Mouse (Mus musculus) spleen, postnatal 4 days (tissue): ENCODE results near the gene Sort1.

Experiments used
- DNase-seq, 2 experiments: peaks; one replicate each; pipeline ENCODE4 v3.0.0; 2022; ENCODE audit warnings: low spot score in 2 of 2

The Sort1 gene

GRCm38 (mm10) chr3:108383485-108384354 lies 99.8 kb downstream of the Sort1 start, which contains the start of gene Psrc1:
TSS of gene Psrc1 (plus strand) at chr3:108383839.
- peak; percentile 90 for DNase-seq

DNA sequence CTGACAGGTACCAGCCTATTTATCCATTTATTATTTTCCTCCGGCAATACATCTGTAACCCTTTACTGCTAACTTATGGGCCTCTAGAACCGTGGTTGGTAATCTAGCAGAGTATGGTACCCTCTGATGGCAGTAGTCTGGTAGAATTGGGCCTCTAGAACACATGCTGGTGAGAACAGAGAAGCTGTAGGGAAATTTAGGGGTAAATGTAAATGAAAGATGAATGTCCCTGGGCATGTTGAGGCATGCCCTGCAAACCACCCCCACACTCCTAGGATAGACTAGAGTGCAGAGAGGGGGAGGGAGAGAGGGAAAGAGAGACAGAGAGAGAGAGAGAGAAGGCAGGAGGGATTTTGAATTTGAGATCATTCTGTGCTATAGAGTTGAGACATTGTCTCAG lies 100.5 kb downstream of the Sort1 start:
- DNase-seq = no peak

- no peak for DNase-seq
These were observed 102.3 kb downstream of the Sort1 start for GRCm38 (mm10) chr3:108386186-108386585.

GRCm38 (mm10) chr3:108389111-108389545 lies 105.2 kb downstream of the Sort1 start:
- DNase-seq = peak; percentile 96 to 99

DNA sequence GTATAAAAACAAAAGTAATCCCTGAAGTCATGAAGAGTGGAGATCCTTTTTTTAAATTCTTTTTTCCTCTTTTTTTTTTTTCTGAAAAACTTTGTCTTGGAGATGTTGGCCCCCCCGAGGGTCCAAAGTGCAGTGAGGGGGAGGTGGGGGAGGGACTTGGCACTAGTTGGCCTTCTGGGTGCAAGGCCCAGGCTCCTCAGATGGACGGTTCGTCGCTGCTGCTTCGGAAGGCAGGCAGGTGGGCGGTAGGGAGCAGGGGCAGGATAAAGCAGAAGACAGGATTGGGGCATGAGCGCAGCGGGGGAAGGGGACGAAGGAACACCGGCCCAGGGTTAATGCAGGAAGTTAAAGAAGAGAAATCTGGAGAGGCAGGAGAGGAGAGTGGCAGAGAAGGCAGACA lies 108.4 kb downstream of the Sort1 start:
- DNase-seq = no peak

GRCm38 (mm10) chr3:108392793-108393192 lies 108.9 kb downstream of the Sort1 start:
- no peak for DNase-seq

DNA sequence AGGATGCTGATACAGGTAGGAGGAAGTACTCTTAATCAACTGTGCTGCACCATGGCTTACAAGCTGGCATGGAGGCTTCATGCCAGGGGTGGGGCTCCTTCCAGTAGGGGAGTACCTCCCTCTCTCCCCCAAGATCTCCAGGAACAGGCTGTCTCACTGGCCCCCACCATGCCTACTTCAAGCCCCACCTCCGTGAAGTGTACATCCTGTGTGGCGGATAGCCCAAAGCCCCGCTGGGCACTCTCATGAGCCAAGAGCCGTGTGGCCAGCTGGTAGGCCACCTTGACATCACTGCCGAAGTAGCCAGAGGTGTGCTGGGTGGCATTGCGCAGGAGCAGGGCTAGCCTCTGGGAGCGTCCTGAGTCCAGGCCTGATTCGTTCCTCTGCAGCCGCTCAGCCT lies 114.4 kb downstream of the Sort1 start:
- DNase-seq = no peak

DNA sequence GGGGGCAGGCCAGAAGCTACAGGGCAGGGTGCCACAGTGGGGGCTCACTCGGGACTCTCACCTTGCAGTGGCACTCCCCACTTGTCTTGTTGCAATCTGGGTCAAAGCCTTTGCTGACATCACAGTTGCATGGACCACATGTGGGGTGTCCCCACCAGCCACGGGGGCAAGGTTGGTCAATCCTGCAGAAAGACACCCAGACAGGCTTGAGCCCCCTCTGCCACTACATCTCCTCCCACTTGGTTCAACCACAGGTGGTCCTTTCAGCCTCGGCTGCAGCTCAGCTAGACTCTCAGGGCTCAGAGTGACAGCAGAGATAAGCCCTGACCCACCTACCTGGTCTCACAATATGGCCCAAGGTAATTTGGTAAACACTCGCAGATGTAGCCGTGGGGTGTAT lies 116.6 kb downstream of the Sort1 start:
- peak in 1 of 2 experiments; percentile 62 for DNase-seq

DNA sequence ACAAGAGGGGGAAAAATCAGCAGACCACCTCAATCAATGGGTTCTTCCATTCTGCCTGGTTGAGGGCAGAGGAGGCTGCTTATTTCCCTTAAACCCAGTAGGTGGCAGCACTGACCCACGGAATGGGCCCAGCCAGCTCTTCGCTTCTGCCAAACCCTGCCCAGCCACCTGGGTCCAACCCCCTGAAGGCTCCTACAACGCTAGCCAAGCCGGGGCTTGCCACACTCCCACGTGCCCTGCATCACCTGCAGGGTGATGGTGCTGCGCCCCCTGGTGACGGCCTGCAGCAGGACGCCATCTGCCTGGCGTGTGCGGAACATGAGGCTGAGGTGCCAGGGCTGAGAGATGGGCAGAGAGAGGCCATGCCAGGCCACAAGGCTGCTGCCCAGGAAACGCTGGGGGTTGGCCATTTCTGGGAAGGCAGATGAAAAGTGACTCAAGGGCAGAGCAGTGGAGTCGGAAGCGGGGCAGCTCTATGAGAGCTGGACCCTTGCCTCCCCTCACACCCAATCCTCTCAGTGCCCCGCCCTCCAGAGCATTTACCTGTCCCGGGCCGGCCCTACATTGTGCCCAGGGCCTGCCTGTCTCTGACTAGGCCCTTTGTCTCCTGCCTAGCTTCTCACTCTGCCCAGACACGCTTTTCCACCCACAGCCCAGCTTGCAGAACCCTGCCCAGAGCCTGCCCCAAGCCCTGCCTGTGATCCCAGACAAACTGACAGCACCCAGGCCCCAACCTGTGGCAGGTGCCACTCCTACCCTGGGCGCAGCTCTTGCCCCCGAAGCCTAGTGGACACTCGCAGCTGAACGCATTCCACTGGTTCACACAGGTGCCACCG lies 118.0 kb downstream of the Sort1 start:
- DNase-seq = peak; percentile 88 to 95

GRCm38 (mm10) chr3:108402528-108402920 lies 118.6 kb downstream of the Sort1 start:
- peak in 1 of 2 experiments; percentile 57 for DNase-seq

DNA sequence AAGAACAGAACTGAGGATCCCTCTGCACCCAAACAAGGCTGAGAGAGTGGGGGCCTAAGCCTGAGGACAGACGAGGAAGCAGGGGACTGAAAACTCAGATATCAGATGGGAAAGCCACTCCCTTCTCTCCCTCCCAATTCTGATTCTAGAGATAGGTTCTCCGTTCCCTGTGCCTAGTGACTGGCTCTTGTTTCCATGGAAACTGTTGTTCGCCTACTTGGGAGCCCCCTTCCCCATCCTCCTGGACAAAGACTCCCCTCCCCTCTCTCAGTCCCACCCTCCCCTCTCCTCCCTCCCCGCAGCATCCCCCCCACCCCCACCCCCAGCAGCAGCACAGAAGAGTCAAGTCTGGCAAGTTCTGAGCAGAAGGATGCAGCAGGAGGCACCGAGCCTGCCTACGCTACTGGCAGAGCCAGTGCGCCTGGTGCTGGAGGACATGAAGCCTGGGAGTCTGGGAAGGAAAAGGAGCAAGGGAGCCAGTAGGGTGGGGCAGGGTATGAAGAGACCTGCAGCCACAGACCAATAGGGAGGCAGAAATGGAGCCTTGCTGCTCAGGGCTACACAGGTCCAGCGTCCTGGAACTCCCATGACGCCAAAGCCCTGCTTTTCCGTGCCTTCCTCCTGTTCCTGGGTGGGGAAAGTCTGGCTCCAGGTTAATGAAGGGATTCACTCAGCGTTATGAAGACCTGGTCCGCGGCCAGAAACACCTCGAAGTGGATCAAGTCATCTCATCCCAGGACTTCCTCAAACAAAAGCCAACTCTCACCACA lies 121.8 kb downstream of the Sort1 start:
- DNase-seq = peak in 1 of 2 experiments; percentile 55

DNA sequence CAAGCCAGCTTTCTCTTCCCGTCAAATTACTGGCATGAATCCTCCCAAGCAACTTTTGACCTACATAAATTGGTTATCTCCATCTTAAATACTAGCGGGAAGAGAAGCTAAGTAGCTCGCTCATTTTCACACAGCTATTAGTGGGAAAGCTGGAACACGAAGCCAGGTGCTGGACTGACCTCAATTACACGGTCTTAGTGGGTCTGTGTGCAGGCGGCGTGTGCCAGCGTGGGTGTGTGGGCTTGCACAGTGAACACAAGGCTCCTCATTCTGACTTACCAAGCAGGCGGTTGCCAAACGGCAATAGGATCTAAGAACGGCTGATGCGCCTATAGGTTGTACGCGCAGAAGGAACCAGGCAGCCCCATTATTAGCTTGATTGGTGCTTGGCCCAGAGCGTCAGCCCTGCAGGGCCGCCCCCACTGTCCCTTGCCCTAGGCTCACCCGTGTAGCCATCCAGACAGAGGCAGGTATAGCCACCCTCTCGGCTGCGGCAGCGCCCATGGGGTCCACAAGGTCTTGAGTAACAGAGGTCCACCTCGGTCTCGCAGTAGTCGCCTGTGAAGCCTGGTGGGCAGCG lies 122.5 kb downstream of the Sort1 start:
- DNase-seq = peak in 1 of 2 experiments; percentile 55

DNA sequence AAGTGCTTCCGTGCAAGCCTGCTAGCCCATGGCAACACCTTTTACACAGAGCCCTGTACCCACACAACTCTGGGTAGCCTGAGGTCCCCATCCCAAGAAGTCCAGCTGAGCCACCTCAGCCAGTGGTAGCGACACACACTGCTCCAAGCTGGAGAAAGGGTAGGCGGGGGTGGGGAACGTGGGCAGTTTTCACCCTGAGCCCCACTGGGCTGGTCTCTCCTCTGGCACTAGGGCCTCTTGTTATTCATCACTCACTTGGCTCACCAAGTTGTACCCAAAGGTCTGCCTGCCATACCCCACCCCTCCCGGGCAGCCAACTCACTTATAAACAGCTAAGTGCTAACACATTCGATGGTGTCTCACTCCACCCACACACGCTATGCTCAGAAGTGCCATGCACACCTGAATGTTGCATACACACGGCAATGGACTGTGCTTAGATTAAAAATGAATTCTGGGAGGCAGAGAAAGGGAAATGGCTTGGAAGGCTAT lies 124.7 kb downstream of the Sort1 start:
- no peak for DNase-seq

GRCm38 (mm10) chr3:108409656-108410358 lies 125.9 kb downstream of the Sort1 start:
- no peak for DNase-seq

- no peak for DNase-seq
These were observed 126.5 kb downstream of the Sort1 start for GRCm38 (mm10) chr3:108410359-108410714.
